Mouse (Mus musculus) embryonic facial prominence, embryonic 10.5 days (tissue): ENCODE measurements at regions not wholly inside any gene's neighbourhood (a gene's known extent, or its start where the extent isn't known, plus 50 kb on each side); places are given as distances from the start of the nearest gene placed in this dataset.

ENCODE experiments used
- DNase-seq: peaks from one replicate; pipeline ENCODE4 v3.0.0-alpha.2; 2017; ENCODE audit warnings: low spot score
- H3K27ac ChIP-seq: fragments of 300-500 bp; sonication (generic); replicated peaks from 2 replicates; pipeline ENCODE4 v1.5.1; 2016; ENCODE audit warnings: mild to moderate bottlenecking
- H3K27me3 ChIP-seq: fragments of 300-500 bp; sonication (generic); replicated peaks from 2 replicates; pipeline ENCODE4 v1.6.1; 2016; ENCODE audit warnings: low read depth, mild to moderate bottlenecking; ENCODE audit not compliant: poor library complexity, severe bottlenecking
- H3K36me3 ChIP-seq: fragments of 300-500 bp; sonication (generic); replicated peaks from 2 replicates; pipeline ENCODE4 v1.6.1; 2016; ENCODE audit warnings: mild to moderate bottlenecking, moderate library complexity
- H3K4me1 ChIP-seq: fragments of 300-500 bp; sonication (generic); 2 replicates; pipeline ENCODE4 v1.6.1; 2016
- H3K4me3 ChIP-seq: fragments of 300-500 bp; sonication (generic); 2 replicates; pipeline ENCODE4 v1.5.1; 2016; ENCODE audit warnings: mild to moderate bottlenecking, moderate library complexity
- H3K9me3 ChIP-seq: fragments of 300-500 bp; sonication (generic); 2 replicates; pipeline ENCODE4 v1.6.1; 2016; ENCODE audit warnings: mild to moderate bottlenecking
- WGBS: fragments of 180-500 bp; shearing (Covaris S2); methylation state at CpG from one replicate; pipeline ENCODE4 v1.1.7; 2016; 5-methylcytosine and 5-hydroxymethylcytosine counted together

DNA sequence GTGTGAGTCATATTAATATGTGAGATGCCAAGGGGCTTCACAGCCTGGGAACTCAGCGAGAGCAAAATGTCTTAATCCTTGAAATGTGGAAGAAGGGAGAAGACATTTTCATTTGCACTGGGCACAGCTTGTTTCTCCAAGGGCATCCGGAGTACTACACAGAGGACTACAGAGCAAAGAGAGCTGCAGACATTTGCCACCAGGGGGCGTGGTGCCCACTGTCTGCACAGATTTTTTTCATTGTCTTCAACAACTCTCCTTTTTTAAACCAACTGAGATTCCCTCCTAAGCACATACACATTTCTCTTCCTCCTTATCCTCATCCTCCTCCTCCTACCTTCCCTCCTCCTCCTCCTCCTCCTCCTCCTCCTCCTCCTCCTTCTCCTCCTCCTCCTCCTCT, 273.8 kb upstream of the Igfbp7 start:
- no peak for DNase-seq
- Histone ChIP-seq H3K4me1 (no peaks in the 10 kb centered on the region), H3K36me3 (no peaks in the 10 kb centered on the region), H3K27me3 (no peaks in the 10 kb centered on the region), H3K9me3 (no peaks in the 10 kb centered on the region), H3K4me3 (no peak overlapping the region), H3K27ac (no peak overlapping the region)
- WGBS, result 68% methylated on average over 3 of the region's 3 CpGs

DNA sequence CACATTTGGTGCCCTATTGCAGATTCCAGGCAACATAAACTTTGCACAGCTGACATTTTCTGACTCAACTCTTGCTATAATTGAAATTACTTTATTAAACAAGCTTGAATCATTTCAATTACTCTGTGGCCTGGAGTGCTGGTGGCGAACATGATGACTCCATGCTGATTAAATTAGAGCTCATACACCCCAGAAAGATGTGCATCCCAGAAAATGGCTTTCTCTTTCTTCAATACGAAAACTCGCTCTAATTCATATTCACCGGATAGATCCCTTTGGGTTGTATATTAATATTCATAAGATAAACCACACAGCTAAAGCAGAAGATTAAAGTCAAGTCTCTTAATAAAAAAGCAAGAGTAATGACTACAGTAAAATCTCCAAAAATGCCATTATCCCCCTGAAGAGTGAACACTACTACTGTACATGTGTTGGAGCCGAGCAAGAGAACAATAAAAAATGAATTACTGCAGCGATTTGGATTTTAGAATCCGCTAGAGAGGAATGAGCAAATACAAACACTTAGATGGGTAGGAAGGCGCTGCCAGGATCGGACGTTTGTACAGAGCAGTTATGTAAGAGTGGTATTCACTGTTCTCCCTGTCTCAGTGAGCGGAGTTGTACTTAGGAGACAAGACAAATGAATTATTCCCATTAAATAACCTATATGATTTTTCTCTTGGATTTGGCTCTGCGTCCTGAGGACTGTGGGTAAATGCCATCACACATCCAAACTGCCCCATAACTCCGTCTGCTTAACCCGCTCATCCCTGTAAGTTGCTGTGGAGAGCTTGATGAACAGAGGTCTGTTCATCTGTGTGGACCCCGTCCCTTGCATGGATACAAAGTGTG, 264.5 kb upstream of the Igfbp7 start:
- WGBS, result 91% methylated on average over 15 of the region's 15 CpGs
- Histone ChIP-seq H3K4me3 (no peak overlapping the region), H3K9me3 (no peaks in the 10 kb centered on the region), H3K4me1 (no peaks in the 10 kb centered on the region), H3K27me3 (no peaks in the 10 kb centered on the region), H3K36me3 (no peaks in the 10 kb centered on the region), H3K27ac (no peak overlapping the region)
- no peak for DNase-seq

DNA sequence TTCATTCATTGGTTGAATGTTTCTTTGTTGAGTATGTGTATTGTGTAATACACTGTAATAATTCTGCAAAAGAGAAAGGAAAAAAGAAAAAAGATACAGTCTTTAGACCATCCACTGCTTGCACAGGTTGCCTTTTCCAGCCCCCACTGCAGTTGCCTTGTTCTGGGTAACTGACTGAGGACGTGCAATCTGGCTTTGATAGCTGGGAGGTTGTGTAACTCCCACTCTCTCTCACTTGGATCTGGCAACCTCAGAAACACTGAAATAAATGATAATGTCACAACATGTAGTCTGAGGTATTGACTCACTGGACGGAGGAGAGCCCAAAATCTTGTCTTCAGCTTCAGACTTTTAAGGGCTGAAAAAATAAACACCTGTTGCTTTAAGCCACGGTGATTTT, 255.3 kb upstream of the Igfbp7 start:
- no peak overlapping the region for H3K27ac ChIP-seq
- no peak for DNase-seq
- no peaks in the 10 kb centered on the region for H3K9me3 ChIP-seq
- no peak overlapping the region for H3K4me3 ChIP-seq
- no peaks in the 10 kb centered on the region for H3K36me3 ChIP-seq
- 78% methylated on average over 3 of the region's 3 CpGs for WGBS
- H3K27me3 ChIP-seq, result no peaks in the 10 kb centered on the region
- H3K4me1 ChIP-seq, result no peaks in the 10 kb centered on the region

DNA sequence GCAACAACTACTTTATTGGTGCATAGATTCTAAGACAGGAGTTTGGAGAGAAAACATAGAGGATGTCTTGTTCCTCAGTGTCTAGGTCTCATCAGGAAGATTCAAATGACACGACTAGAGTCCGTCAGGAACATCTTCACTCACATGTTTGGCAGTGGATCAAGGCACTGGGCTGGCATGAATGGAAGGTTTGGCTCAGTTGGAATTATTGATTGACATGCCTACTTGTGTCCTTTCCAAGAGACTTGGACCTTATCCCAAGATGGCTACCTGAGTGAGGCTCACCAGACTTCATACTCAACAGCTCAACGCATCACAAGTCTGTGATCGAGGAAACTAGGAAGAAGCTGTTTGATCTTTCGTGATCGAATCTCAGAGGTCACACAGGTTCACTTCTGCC, 251.2 kb upstream of the Igfbp7 start:
- no peaks in the 10 kb centered on the region for H3K9me3 ChIP-seq
- no peaks in the 10 kb centered on the region for H3K27me3 ChIP-seq
- no peaks in the 10 kb centered on the region for H3K4me1 ChIP-seq
- no peaks in the 10 kb centered on the region for H3K36me3 ChIP-seq
- H3K4me3 ChIP-seq, result no peak overlapping the region
- H3K27ac ChIP-seq, result no peak overlapping the region
- 93% methylated on average over 6 of the region's 6 CpGs for WGBS
- no peak for DNase-seq

DNA sequence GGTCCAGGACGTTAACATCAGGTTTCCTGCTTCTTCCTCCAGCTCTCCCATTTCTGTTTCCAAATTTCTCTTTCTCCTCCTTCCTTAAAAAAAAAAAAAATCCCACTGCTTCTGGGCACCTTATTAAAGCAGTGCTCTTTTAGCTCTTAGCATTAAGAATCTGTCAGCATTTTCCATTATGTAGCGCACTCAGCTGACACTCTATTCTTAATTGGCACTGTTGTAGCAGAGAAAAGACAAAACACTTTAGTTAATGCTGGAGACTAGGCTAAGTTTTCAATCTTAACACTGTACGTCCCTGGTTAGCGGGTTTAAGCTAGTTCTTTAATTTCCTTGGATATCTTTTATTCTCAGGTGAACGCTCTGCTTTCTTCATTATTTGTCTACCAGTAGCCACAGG, 236.8 kb upstream of the Igfbp7 start:
- no peak overlapping the region for H3K4me3 ChIP-seq
- no peaks in the 10 kb centered on the region for H3K36me3 ChIP-seq
- WGBS, result 89% methylated on average over 5 of the region's 5 CpGs
- no peaks in the 10 kb centered on the region for H3K4me1 ChIP-seq
- no peak for DNase-seq
- no peak overlapping the region for H3K27ac ChIP-seq
- no peaks in the 10 kb centered on the region for H3K27me3 ChIP-seq
- H3K9me3 ChIP-seq, result no peaks in the 10 kb centered on the region

DNA sequence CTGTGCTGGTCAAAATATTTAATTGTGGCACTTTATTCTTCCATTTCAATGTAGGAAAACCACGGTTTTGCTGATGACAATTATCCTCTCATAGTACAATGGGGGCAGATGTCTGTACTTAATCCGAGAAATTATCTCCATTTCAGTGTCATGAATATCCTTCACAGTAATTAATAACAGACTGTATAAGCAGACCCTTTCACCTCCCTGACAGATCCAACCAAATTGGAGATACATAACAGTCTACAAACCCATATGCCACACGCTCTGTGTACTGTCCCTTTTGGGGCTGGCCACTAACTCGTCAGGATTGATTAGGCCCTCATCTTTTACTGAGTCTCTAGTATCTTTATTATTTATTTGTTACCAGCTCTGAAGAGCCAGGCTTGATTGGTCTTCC, 212.6 kb upstream of the Igfbp7 start:
- H3K27ac ChIP-seq, result no peak overlapping the region
- WGBS, result 64% methylated on average over 4 of the region's 4 CpGs
- no peak for DNase-seq
- no peaks in the 10 kb centered on the region for H3K9me3 ChIP-seq
- no peaks in the 10 kb centered on the region for H3K27me3 ChIP-seq
- no peak overlapping the region for H3K4me3 ChIP-seq
- no peaks in the 10 kb centered on the region for H3K36me3 ChIP-seq
- no peaks in the 10 kb centered on the region for H3K4me1 ChIP-seq

DNA sequence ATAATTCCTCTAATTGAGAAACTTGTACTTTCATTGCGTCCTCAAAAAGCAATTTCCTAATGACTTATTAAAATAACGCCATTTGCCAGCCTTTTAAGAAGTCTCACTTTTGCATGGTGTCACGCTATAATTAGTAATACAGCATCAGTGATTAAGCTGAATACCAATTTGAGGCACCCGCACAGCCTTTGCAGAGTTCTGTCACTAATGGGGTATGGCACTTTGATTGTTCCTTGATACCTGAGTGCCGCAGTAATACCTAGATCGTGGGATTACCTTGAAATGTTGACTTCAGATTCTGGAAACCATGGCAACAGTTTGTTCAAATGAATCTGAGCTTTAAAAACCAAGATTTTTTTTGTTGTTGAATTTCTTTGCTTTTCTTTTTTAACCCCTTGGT, 202.7 kb upstream of the Igfbp7 start:
- H3K27ac ChIP-seq, result no peak overlapping the region
- no peaks in the 10 kb centered on the region for H3K36me3 ChIP-seq
- no peaks in the 10 kb centered on the region for H3K27me3 ChIP-seq
- H3K4me3 ChIP-seq, result no peak overlapping the region
- peaks cover 3% of the 10 kb centered on the region; the same call in 1 of the 2 replicates for H3K9me3 ChIP-seq
- WGBS, result 91% methylated on average over 6 of the region's 6 CpGs
- H3K4me1 ChIP-seq, result no peaks in the 10 kb centered on the region
- no peak for DNase-seq

DNA sequence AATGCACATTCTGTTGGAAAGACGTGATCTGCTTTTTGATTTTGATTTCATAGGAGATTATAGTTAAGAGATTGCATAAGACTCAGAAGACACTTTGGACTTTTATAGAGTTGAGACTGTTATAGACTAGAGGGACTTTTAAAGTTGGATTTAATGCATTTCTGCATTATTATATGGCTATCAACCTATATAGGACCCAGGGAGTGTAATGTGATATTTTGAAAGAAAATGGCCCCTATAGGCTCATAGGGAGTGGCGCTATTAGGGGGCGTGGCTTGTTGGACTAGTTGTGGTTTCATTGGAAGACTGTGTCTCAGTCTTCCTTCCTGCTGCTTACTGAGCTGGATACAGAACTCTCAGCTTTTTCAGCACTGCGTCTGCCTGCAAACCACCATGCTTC, 186.9 kb upstream of the Igfbp7 start:
- Histone ChIP-seq H3K9me3 (no peaks in the 10 kb centered on the region), H3K36me3 (no peaks in the 10 kb centered on the region)

DNA sequence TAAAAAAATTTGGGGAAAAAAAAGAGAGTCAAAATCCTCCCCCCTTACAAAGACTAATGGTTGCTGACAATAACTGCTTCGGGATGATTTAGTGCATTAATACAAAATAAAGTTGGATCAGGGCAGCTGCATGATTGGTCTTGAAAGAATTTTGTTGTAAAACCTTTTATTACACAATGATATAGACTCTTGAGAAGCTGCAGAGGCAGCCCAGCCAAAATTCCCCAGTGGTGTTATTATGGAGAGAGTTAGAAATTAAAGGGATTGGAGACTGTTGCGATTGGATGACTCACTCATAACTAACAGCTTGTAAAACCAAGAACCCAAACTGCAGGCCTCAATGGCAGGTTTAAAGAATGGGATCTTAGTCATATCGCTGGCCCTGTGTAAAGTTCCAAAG, 181.4 kb upstream of the Igfbp7 start:
- Histone ChIP-seq H3K9me3 (no peaks in the 10 kb centered on the region), H3K27ac (no peak overlapping the region), H3K27me3 (no peaks in the 10 kb centered on the region), H3K36me3 (no peaks in the 10 kb centered on the region), H3K4me1 (no peaks in the 10 kb centered on the region), H3K4me3 (no peak overlapping the region)
- 92% methylated on average over 3 of the region's 3 CpGs for WGBS
- DNase-seq, result no peak

More for the DNA sequence above, 186.9 kb upstream of the Igfbp7 start:
- Histone ChIP-seq H3K27ac (no peak overlapping the region), H3K4me3 (no peak overlapping the region), H3K27me3 (no peaks in the 10 kb centered on the region), H3K4me1 (no peaks in the 10 kb centered on the region)
- WGBS, result 87% methylated on average over 4 of the region's 4 CpGs
- DNase-seq, result no peak

DNA sequence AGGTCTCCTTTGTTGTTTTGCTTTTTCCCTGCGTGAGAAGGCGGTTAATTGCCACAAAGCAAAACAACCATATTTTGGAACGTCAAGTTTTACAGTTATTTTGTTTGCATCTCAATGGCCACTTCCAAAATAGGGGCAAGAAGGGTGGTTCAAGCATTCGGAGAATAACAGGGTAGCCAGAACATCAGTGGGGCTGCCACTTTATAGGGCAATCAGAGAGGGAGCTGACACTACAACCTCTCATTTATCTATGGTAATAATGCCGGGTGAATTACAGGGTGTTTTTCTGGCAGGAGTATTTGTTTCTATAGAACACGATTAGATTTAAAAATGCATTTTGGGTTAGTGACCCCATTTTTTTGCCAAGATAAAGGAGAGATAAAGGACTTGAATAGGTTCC, 173.9 kb upstream of the Igfbp7 start:
- no peak for DNase-seq
- Histone ChIP-seq H3K36me3 (no peaks in the 10 kb centered on the region), H3K4me1 (peaks cover 27% of the 10 kb centered on the region), H3K27ac (no peak overlapping the region), H3K4me3 (no peak overlapping the region), H3K27me3 (no peaks in the 10 kb centered on the region), H3K9me3 (no peaks in the 10 kb centered on the region)
- 68% methylated on average over 6 of the region's 6 CpGs for WGBS

DNA sequence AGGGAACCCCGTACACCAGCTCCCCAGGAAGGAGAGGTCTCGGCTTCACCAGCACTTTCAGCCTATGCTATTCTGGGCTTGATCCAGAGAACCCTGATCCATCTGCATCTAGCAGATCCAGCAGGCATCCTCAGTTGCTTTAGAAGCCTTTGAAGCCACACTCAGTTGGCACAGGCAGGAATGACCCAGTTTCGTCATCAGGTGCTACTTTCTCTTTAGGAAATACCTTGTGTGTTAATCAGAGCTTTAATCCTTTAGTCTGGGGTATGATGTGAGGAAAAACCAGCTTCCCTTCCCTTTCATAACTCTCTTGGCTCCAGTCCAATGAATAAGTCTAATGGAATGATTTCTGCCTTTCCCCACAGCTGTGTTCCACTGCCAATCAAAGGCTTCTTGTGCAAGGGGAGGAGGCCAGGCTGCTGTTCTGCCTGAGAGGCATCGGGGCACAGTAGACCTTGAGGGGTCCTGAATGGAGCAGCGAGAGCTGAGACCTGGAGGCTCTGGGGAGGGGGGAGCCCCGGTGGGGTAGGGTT, 173.3 kb upstream of the Igfbp7 start:
- Histone ChIP-seq H3K27me3 (no peaks in the 10 kb centered on the region), H3K9me3 (no peaks in the 10 kb centered on the region), H3K27ac (no peak overlapping the region), H3K4me1 (peaks cover 27% of the 10 kb centered on the region), H3K4me3 (no peak overlapping the region), H3K36me3 (no peaks in the 10 kb centered on the region)
- DNase-seq, result peak; percentile 23
- 57% methylated on average over 6 of the region's 6 CpGs for WGBS

DNA sequence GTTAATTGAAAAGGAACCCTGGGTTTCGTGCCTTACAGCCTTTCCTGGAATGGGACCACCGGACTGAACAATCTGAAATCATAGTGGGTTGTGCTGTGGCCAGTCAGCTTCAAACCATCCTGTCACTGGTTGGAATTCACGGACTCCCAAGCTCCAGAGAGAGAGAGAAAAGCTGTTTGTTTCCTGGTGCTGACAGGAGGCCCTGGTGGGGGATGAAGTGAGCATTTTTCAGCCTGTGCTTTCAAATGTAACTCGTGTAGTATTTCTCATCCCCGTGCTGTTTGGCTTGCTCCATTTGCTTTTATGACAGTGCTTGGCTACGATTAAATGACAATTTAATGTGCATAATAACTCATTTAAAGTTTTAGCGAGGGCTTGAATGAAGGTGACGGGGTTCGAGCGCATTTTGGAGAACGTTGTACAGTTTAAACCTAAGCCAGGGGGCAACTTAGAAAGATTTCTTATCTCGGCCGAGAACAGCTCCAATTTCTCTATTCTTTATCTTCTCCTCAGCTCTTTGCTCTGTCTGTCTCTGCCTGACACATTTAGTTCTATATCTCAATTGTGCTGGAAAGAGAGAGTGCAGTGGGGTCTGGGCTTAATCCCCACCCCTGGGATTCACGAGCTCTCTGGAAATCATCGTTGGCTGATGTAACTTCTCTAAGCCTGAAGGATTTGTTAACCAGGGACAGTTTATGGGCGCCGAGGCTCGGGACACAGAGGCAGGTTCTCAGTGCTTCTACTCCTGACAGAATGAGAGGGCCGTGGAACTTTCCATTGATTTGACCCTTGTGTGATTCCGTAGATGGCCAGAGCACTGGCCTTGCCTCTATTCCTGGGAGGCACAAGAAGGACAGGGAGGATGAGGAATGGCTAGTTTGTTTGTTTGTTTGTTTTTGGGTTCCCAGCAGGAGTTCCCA, 172.2 kb upstream of the Igfbp7 start:
- Histone ChIP-seq H3K27me3 (no peaks in the 10 kb centered on the region), H3K4me3 (no peak overlapping the region), H3K27ac (peak overlapping the region; percentile 24), H3K36me3 (no peaks in the 10 kb centered on the region), H3K4me1 (peaks cover 27% of the 10 kb centered on the region), H3K9me3 (no peaks in the 10 kb centered on the region)
- 52% methylated on average over 20 of the region's 20 CpGs for WGBS
- DNase-seq, result no peak
